In the genomic region with DNA sequence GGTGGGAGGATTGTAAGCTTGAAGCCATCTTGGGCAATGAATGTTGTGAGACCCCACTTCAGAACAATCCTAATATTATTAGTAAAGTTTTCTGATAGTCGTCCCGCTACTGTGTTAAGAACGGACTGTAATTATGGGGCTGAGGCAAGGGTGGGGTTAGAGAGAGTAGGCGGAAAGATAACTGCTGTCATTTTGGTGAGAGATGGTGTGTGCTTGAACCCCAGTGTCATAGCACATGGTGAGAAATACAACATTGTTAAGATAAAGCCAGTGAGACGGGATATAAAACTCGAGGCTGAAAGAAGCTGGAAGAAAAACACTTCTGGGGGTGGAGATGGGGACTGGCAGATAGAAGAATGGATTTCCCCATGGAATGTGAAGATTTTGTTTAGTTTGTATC, we compare ENCODE assay signal across 11 mouse cellular contexts. TPM values are rescaled to one million over a fixed set of nuclear protein-coding genes. Genes with fewer than 3 reads are reported as not detected.
DNase-seq lines count a peak whose midpoint lies in the region; ATAC-seq and TF ChIP-seq lines count a peak whose summit lies in the region.
"Had no signal": no experiment of that assay in that cellular context is flagged by ENCODE, and none has a peak within 500 bp of the region (broad histone marks: within the 10 kb centered on the region; RNA-seq: fewer than 3 reads in every experiment).

No protein-coding gene starts in this region.

- peaks cover 10% of the 10 kb centered on the region; the same call in 1 of the 2 replicates for H3K36me3 ChIP-seq in heart, embryonic 10.5 days
- H3K36me3 ChIP-seq in intestine, embryonic 15.5 days = no peaks in the 10 kb centered on the region
- H3K36me3 ChIP-seq in intestine, postnatal 0 days (ENCODE audit: control insufficient read depth, insufficient read depth) = no peaks in the 10 kb centered on the region
- no peaks in the 10 kb centered on the region for H3K36me3 ChIP-seq in neural tube, embryonic 14.5 days (ENCODE audit: control insufficient read depth, insufficient read depth, low read length)
- peaks cover 3% of the 10 kb centered on the region for H3K36me3 ChIP-seq in myocyte (ENCODE audit: control insufficient read depth, insufficient read depth)

- H3ac ChIP-seq in myocyte (ENCODE audit: control insufficient read depth, insufficient read length) = no peak overlapping the region

- H3K27ac ChIP-seq in heart, embryonic 10.5 days = no peak overlapping the region
- no peak overlapping the region for H3K27ac ChIP-seq in intestine, embryonic 15.5 days
- H3K27ac ChIP-seq in intestine, postnatal 0 days (ENCODE audit: low read depth, low read length) = no peak overlapping the region
- no peak overlapping the region for H3K27ac ChIP-seq in neural tube, embryonic 14.5 days (ENCODE audit: low read depth, low read length)

- H3K27me3 ChIP-seq in heart, embryonic 10.5 days (ENCODE audit: insufficient read depth, poor library complexity, severe bottlenecking) = no peaks in the 10 kb centered on the region
- H3K27me3 ChIP-seq in intestine, embryonic 15.5 days (replicated peaks) = no peaks in the 10 kb centered on the region
- no peaks in the 10 kb centered on the region for H3K27me3 ChIP-seq in intestine, postnatal 0 days (replicated peaks; ENCODE audit: control insufficient read depth, insufficient read depth, low read length)
- H3K27me3 ChIP-seq in neural tube, embryonic 14.5 days (ENCODE audit: control insufficient read depth, insufficient read depth, low read length) = no peaks in the 10 kb centered on the region
- no peaks in the 10 kb centered on the region for H3K27me3 ChIP-seq in myocyte (ENCODE audit: control insufficient read depth, insufficient read depth, insufficient read length)
- H3K27me3 ChIP-seq: limb, embryonic 13.5 days had no signal

- H3K4me3 ChIP-seq in heart, embryonic 10.5 days = peak overlapping the region; percentile 71; the same call in 1 of the 2 replicates
- no peak overlapping the region for H3K4me3 ChIP-seq in intestine, embryonic 15.5 days (replicated peaks)
- H3K4me3 ChIP-seq in intestine, postnatal 0 days (ENCODE audit: low read depth, low read length) = no peak overlapping the region
- no peak overlapping the region for H3K4me3 ChIP-seq in neural tube, embryonic 14.5 days (ENCODE audit: low read depth, low read length)
- H3K4me3 ChIP-seq in myocyte = peak overlapping the region; percentile 82

- 74% methylated on average over 6 of the region's 6 CpGs for WGBS in heart, embryonic 10.5 days
- whole genome bisulfite sequencing in intestine, embryonic 15.5 days = 68% methylated on average over 6 of the region's 6 CpGs
- 66% methylated on average over 6 of the region's 6 CpGs for WGBS in intestine, postnatal 0 days
- 89% methylated on average over 6 of the region's 6 CpGs for WGBS in neural tube, embryonic 14.5 days

- intact Hi-C loops in heart, postnatal 25 days (cut with DNase I) = loop anchor here (5.0 kb wide), 1 partner anchor 63 kb away; the partner anchor contains the start of gene Abi2

- DNase-seq in heart, embryonic 10.5 days (ENCODE audit: low spot score) = no peak
- no peak for DNase-seq in heart, postnatal 25 days (ENCODE audit: low spot score)
- no peak for DNase-seq in neural tube, embryonic 10.5 days (ENCODE audit: extremely low spot score, low spot score)
- no peak for DNase-seq in right cerebral cortex, adult 18-20 months
- DNase-seq: adrenal gland, postnatal 10 days; cerebellum, postnatal 10 days had no signal

- no peak for ATAC-seq in intestine, embryonic 15.5 days
- ATAC-seq in intestine, postnatal 0 days = no peak
- ATAC-seq in neural tube, embryonic 14.5 days (ENCODE audit: low read depth) = no peak

- peaks cover 34% of the 10 kb centered on the region for H3K79me2 ChIP-seq in myocyte (ENCODE audit: control insufficient read depth, insufficient read depth)

- no peak for TF ChIP-seq CTCF in intestine, postnatal 0 days (IDR thresholded peaks at IDR 0.05; ENCODE audit: low read depth)

- H3K9ac ChIP-seq in intestine, embryonic 15.5 days = no peak overlapping the region
- no peak overlapping the region for H3K9ac ChIP-seq in intestine, postnatal 0 days (ENCODE audit: low read depth, low read length)
- no peak overlapping the region for H3K9ac ChIP-seq in neural tube, embryonic 14.5 days (replicated peaks; ENCODE audit: low read depth, low read length)

- H3K4me2 ChIP-seq in intestine, embryonic 15.5 days (replicated peaks) = peak overlapping the region; percentile 77; the same call in 1 of the 2 replicates
- H3K4me2 ChIP-seq in intestine, postnatal 0 days (replicated peaks; ENCODE audit: low read depth) = no peak overlapping the region
- peak overlapping the region; percentile 86; the same call in 1 of the 2 replicates for H3K4me2 ChIP-seq in neural tube, embryonic 14.5 days (ENCODE audit: low read depth, low read length)
- H3K4me2 ChIP-seq in myocyte (ENCODE audit: low read depth) = peak overlapping the region; percentile 77

- TF ChIP-seq POLR2A in myocyte (IDR thresholded peaks at IDR 0.05; ENCODE audit: insufficient read length, low read depth) = no peak

- peaks cover 5% of the 10 kb centered on the region; the same call in 1 of the 2 replicates for H3K9me3 ChIP-seq in heart, embryonic 10.5 days
- H3K9me3 ChIP-seq in intestine, embryonic 15.5 days = no peaks in the 10 kb centered on the region; the same call in 1 of the 2 replicates
- H3K9me3 ChIP-seq in intestine, postnatal 0 days (ENCODE audit: control insufficient read depth) = peaks cover 4% of the 10 kb centered on the region; the same call in 1 of the 2 replicates
- no peaks in the 10 kb centered on the region for H3K9me3 ChIP-seq in neural tube, embryonic 14.5 days (ENCODE audit: control insufficient read depth, low read length)

- peaks cover 30% of the 10 kb centered on the region for H3K4me1 ChIP-seq in heart, embryonic 10.5 days
- 0 out of 2 replicates have a peak, but pooled peaks cover 7% of the 10 kb centered on the region for H3K4me1 ChIP-seq in intestine, embryonic 15.5 days (replicated peaks)
- no peaks in the 10 kb centered on the region for H3K4me1 ChIP-seq in intestine, postnatal 0 days (replicated peaks; ENCODE audit: control insufficient read depth, insufficient read depth, low read length)
- H3K4me1 ChIP-seq in neural tube, embryonic 14.5 days (ENCODE audit: control insufficient read depth, insufficient read depth, low read length) = peaks cover 4% of the 10 kb centered on the region; the same call in 1 of the 2 replicates

TF ChIP-seq in myocyte, 11 proteins besides CTCF, POLR2A, EP300 and RAD21:
- TF ChIP-seq POLR2AphosphoS2 (IDR thresholded peaks at IDR 0.05; ENCODE audit: insufficient read length, low read depth) = no peak
- TF ChIP-seq REST (IDR thresholded peaks at IDR 0.05; ENCODE audit: insufficient read depth, insufficient read length) = no peak
- TF ChIP-seq USF1 (IDR thresholded peaks at IDR 0.05; ENCODE audit: low read depth) = no peak
- no peak for TF ChIP-seq TCF12 (IDR thresholded peaks at IDR 0.05; ENCODE audit: insufficient read depth, poor library complexity, severe bottlenecking)
- TF ChIP-seq MYOD1 (IDR thresholded peaks at IDR 0.05; ENCODE audit: control insufficient read depth in 1 of 3, insufficient read length in 2 of 3, low read depth in 2 of 3) = no peak
- no peak for TF ChIP-seq MYOG (IDR thresholded peaks at IDR 0.05; ENCODE audit: control insufficient read depth in 1 of 3, insufficient read depth in 1 of 3, insufficient read length in 2 of 3, low read depth in 2 of 3)
- TF ChIP-seq MAX (IDR thresholded peaks at IDR 0.05; ENCODE audit: low read depth) = no peak
- no peak for TF ChIP-seq CEBPB (IDR thresholded peaks at IDR 0.05; ENCODE audit: insufficient read depth, poor library complexity, severe bottlenecking)
- no peak for TF ChIP-seq SRF (IDR thresholded peaks at IDR 0.05; ENCODE audit: control insufficient read depth, insufficient read length, low read depth)
- TF ChIP-seq TCF3 (IDR thresholded peaks at IDR 0.05; ENCODE audit: insufficient read length, low read depth) = no peak
- no peak for TF ChIP-seq E2F4 (IDR thresholded peaks at IDR 0.05; ENCODE audit: insufficient read depth)

RNA-seq across cellular contexts. Expression of gene Cyp20a1, which starts 1.5 kb away (rescaled TPM):
- 36.8 and 42.7 TPM in 2 replicates for polyA plus RNA-seq in heart, embryonic 10.5 days (2016; fragmentation: Nextera tagmentation; extraction: Ambion mirVana)
- 1 to 10 TPM; 9.1 to 9.4 TPM for total RNA-seq in heart, postnatal 25 days (2021)
- polyA plus RNA-seq in intestine, embryonic 15.5 days (2015; fragmentation: Nextera tagmentation; extraction: Ambion mirVana) = 21.4 and 21.8 TPM in 2 replicates
- 6.9 and 8.2 TPM in 2 replicates for polyA plus RNA-seq in intestine, postnatal 0 days (2015; fragmentation: Nextera tagmentation; extraction: Ambion mirVana)
- polyA plus RNA-seq in neural tube, embryonic 14.5 days (2014; fragmentation: Nextera tagmentation; extraction: Ambion mirVana) = 11.2 and 12.0 TPM in 2 replicates
- 25.8 TPM for polyA plus RNA-seq in myocyte (2012; fragmentation: generic; extraction: Trizol)

Comparison
In these comparisons a context has a peak if more than half of its experiments do, and no peak if none do; other contexts are left out.
1. H3K4me3 ChIP-seq: peak in heart, embryonic 10.5 days (single experiment) and myocyte (single experiment); none in intestine, embryonic 15.5 days (single experiment), intestine, postnatal 0 days (single experiment) and neural tube, embryonic 14.5 days (single experiment).